Mouse (Mus musculus) kidney, adult 18-20 months (tissue): Measurements from ENCODE around the gene Azin2.
A peak's percentile ranks its signal among the peaks of the same experiment; 100 is the strongest.

Experiments
- DNase-seq: peaks from one replicate; pipeline ENCODE4 v3.0.0; 2021

Azin2 gene

DNA sequence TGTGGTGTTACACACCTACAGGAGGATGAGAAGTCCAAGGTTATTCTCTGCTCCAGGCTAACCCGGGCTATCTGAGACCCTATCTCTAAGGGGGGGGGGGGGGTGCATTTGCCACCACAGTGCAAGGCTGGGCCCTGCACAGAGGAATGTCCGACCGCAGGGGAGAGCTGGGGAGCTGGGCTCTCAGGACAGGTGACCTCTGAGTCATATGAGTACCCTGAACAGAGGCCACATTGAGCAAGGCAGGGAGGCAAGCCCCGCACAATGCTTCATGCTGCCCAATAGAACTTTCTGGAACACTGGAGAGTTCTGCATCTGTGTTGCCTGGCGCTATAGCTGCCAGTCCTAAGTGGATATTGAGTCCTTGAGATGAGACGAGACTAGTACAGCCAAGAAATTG lies 70.1 kb downstream of the Azin2 start:
- DNase-seq, result no peak

DNA sequence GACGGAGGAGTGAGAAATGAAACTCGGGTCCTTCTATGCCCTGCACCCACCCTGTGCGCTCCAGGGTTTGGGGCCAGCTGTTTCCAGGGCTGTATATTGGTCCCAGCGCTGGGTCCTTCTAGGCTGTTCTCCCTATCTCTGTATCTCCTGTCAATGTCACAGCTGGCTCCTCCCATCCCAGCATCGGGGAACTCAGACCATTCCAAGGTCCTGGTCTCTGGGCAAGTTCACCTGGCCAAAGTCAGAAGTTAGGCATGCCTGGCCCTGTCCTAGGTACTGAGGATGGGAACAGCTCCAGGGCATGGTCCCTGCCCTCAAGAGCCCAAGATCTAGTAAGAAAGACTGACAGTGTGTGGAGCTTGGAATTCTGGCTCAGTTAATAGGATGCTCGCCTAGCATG lies 70.5 kb downstream of the Azin2 start:
- DNase-seq, result no peak

DNA sequence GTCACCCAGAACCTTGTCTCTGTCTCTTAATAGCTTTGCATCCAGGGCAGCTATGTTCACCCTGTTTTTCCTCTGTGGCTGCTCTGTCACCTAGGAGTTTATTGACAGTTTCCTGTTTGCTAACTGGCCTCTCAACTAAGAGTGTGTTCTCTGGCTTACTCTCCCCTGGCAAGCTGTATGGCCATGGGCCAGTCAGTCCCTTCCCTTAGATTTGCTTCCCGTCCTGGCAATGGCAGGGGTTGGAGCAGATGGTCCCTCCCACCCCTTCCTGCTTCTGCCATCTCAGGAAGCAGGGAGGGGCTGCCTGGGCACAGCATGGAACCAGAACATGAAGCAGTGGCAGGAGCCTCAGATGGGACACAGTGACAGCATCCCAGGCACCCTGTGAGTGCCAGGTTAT lies 71.1 kb downstream of the Azin2 start:
- peak; percentile 47 for DNase-seq

DNA sequence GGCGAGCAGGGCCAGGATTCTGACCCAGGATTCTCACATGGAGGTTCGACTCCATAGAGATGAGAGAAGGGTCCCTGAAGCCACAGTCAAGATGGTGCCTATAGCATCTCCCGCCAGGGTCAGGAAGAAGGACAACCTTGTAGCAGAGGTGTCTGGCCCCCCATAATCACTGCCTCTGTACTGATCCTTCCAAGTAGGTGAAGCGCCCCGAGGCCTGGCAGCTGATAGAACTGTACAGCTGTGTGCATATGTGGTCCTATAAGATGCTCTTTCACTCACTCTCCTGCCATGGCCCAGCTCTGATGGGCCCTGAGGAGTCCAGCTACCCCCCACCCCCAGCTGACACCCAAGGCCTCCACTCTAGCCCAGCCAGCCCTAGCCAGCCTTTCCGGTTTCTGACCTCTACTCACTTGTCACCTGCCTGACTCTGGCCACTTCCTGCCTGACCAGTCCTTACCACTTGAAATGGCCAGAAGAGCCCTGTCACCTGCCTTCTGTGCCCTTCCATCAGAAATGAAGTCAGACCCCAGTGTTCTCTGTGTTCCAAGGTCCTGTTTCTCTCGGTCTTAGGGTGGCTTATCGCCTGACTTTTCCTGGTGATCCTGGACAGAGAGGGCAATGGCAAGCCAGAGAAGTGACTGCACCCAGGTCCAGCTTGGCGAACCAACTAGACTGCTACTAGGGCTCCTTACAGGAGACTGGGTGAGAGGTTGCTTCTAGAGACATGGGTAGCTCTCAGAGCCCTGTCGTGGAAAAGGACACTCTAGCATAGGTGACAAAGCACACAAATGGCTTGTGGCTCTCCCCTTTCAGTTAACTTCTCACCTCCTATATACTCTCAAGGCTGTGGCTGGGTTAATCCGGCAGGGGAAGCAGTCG lies 72.3 kb downstream of the Azin2 start:
- no peak for DNase-seq

DNA sequence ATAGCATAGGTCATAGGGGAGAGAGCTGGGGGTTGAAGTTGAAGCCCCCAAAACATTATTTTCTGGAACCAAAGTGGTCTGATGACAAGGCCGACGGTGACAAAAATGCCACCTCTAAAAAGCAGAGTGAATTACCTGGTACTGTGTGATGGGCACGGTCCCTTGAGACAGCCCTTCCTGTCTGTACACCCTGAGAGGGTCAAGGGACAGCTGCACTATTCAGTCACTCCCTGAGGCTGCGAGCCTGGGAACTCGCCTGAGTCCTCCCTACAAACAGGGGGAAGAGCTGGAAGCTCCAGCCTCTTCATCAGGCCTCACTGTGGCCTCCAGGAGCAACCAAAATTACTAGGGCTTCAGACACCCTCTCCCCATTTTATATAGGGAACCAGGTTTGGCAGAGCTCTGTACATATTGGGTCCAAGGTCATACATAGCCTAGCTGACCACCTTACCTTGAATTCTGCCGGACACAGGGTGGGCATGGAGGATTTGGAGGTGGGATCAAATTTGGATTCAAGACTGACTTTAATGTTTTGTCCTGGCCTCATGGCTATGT lies 73.7 kb downstream of the Azin2 start:
- no peak for DNase-seq

DNA sequence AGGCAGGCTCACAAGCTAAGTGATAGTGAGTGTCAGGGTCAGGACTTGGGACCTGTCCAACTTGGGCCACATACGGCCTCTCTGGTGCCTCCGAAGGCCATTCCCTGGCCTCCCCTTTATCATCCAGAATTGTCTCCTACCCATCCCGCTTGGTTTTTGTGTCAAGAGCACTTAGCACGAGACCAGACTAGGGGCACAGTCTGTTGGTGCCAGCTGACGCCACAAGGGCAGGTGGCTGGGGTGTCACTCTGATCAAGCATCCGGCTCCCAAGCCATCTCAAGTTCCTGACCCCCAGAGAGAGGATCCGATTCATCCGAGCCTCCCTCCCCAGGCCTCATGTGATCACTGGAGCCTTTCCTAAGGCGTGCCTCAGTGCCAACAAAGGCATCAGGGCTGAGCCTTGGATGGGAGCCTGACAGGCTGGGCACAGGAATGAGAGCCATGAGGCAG lies 74.6 kb downstream of the Azin2 start:
- no peak for DNase-seq

DNA sequence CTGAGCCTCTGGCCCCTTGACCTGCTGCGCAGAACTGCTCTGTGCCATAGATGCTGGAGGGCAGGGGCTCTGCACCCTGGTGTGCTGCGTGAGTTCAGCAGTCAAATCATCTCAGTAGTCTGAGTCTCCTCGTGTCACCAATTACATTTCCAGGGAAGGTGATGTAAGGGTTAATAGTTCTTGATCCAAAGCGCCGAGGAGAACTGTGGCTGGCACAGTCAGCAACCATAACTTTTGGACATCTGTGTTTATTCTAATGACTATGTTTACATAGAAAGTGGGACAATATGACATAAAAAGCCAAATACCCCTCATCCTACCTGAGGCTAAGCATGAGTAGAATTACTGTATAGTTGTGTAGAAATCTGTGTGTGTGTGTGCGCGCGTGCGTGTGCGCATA lies 75.2 kb downstream of the Azin2 start:
- DNase-seq, result no peak

DNA sequence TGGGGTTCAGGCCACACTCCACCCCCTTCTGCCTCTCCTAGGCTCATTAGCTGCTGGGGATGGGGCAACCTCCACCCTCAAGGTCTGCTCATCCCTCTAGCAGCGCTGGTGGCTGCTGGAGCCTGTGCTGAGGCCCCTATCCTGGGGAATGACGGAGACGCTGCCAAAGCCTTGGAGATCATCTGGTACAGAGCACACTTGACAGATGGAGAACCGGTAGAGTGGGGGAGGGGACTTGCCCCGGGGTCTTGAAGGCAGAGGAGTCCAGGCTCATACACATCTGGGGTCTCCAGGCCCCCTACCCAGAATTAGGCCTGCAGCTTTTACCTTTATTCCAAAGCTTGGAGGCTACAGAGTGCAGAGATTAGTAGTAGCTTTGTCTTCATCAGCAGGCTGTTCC lies 75.7 kb downstream of the Azin2 start:
- DNase-seq, result no peak

DNA sequence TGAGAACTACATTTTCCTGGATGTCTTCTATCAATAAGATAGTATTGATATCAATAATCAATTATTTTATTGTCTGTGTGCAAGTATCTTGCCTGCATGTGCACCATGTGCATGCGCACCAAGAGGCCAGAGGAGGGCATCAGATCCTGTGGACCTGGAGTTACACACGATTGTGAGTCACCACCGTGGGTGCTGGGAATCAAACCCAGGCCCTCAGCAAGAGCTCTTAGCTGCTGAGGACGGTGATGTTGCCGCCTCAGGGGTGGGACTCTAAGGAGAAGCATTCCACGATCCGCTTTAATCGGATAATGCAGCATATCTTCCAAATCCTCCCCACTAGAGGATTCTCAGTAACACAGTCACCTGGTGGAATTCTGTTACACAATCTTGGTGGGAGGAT lies 76.7 kb downstream of the Azin2 start:
- no peak for DNase-seq

DNA sequence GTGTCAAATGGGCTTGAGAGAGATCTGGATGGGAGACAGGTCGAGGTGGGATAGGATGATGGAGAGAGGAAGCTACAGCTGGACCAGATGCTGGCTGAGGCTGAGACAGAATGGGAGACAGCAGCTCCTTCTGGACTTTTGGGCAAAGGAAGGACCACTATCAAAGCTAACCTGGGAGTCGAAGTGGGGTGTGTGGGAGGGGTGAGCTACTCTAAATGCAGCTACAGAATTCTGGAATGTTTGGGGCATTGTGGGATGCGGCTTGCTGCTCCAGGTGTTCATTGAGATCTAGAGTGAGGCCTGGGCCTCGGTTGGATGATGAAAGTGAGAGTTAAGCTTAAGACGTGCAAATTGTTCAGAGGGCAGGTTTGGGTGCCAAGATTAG lies 77.5 kb downstream of the Azin2 start:
- DNase-seq, result no peak

DNA sequence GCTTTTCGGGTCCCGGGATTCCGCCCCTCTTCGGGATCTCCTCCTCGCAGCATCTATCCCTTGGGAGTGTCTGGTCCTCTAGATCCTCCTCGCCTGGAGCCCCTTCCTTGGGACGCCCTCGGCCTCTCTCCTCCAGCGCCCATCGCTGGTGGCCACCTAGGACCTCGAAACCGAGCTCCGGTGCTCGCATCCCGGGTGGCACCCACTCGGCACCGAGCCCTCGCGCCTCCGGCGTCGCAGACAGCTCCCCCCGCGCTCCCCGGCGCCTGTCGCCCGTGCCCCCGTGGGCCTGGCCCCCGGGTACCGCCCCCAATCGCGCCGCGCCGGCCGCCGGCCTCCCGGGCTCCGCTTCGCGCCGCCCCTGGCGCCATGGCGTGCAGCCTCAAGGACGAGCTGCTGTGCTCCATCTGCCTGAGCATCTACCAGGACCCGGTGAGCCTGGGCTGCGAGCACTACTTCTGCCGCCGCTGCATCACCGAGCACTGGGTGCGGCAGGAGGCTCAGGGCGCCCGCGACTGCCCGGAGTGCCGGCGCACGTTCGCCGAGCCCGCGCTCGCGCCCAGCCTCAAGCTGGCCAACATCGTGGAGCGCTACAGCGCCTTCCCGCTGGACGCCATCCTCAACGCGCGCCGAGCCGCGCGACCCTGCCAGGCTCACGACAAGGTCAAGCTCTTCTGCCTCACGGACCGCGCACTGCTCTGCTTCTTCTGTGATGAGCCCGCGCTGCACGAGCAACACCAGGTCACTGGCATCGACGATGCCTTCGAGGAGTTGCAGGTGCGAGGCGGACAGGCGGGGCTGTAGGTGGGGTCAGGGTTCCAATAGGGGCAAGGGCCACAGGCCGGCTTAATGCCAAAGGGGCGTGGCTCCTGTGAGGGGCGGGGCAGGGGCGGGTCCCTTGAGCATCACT lies 78.2 kb downstream of the Azin2 start:
- DNase-seq, result peak; percentile 53

DNA sequence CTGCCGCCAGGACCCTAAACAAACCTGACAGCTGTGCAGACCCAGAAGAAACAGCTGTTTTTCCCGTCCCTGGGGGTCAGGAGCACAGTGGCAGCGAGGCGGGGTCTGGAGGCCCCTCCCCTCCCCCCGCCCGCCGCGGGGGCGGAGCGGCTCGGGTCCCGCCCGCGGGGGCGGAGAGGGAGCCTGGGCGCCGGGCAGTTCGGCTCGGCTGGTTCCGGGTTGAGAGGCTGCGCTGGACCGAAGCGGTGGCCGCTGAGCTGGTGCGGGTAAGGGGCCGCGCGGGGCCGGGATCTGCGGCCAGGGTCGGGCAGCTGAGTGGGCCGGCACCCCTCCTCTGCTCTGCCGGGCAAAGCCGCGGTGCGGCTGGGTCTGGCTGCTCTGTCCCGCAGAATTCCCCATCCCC lies 78.9 kb downstream of the Azin2 start, which contains the start of gene Trim62:
TSS of gene Trim62 (plus strand) at position 202 of the 403 bp plus-strand sequence.
- peak; percentile 83 for DNase-seq
